ENCODE assay signal across 17 mouse cellular contexts in genomic region chr11:118479776-118480175, GRCm38 (mm10). TPM values are rescaled to one million over a fixed set of nuclear protein-coding genes. Genes with fewer than 3 reads are reported as not detected.
DNase-seq lines count a peak whose midpoint lies in the region; ATAC-seq and TF ChIP-seq lines count a peak whose summit lies in the region.
"Had no signal": no experiment of that assay in that cellular context is flagged by ENCODE, and none has a peak within 500 bp of the region (broad histone marks: within the 10 kb centered on the region; RNA-seq: fewer than 3 reads in every experiment).

No protein-coding gene starts in this region.

- H3K9ac ChIP-seq in liver, adult 2 months (ENCODE audit: low read depth, low read length): no peak overlapping the region
- no peak overlapping the region for H3K9ac ChIP-seq in liver, embryonic 11.5 days (ENCODE audit: low read depth, low read length)
- H3K9ac ChIP-seq: forebrain, embryonic 15.5 days; limb, embryonic 13.5 days had no signal

- H3K4me3 ChIP-seq in liver, adult 2 months (ENCODE audit: insufficient read depth, low read depth, low read length): no peak overlapping the region
- H3K4me3 ChIP-seq in liver, embryonic 11.5 days (ENCODE audit: low read depth, low read length): no peak overlapping the region
- H3K4me3 ChIP-seq: forebrain, embryonic 15.5 days; left cerebral cortex, adult 2 months; limb, embryonic 13.5 days had no signal

- TF ChIP-seq CTCF in liver, adult 2 months (IDR thresholded peaks at IDR 0.05; ENCODE audit: low read depth, low read length): no peak

- H3K27me3 ChIP-seq in liver, adult 2 months (ENCODE audit: control insufficient read depth, insufficient read depth, low read length): no peaks in the 10 kb centered on the region
- no peaks in the 10 kb centered on the region for H3K27me3 ChIP-seq in liver, embryonic 11.5 days (replicated peaks; ENCODE audit: control insufficient read depth, insufficient read depth, low read length)
- H3K27me3 ChIP-seq: forebrain, embryonic 15.5 days had no signal

- no peak for TF ChIP-seq POLR2A in liver, adult 2 months (IDR thresholded peaks at IDR 0.05; ENCODE audit: extremely low read depth, insufficient read depth, low read length)

- DNase-seq in embryo, embryonic 10 days (ENCODE audit: low spot score): peak; percentile 36
- DNase-seq in embryo, embryonic 9.5 days (ENCODE audit: extremely low spot score): no peak
- DNase-seq in liver, adult 2 months (ENCODE audit: extremely low read depth, low read depth, low spot score): no peak
- DNase-seq in liver, embryonic 11.5 days (ENCODE audit: low spot score): no peak
- DNase-seq in adrenal gland, adult 8-10 months: peak; percentile 88
- DNase-seq in kidney, postnatal 10 days: peak; percentile 72
- DNase-seq in frontal cortex, postnatal 36 days (ENCODE audit: low spot score in 2 of 2): no peak
- DNase-seq in cerebellum, adult 9-10 months: no peak
- DNase-seq: cerebellum, postnatal 36 days; gastrocnemius, postnatal 25 days; lung, postnatal 10 days; midbrain, embryonic 14.5 days; thymus, postnatal 25 days had no signal

- H3K9me3 ChIP-seq in liver, embryonic 11.5 days (ENCODE audit: control insufficient read depth, low read length): no peaks in the 10 kb centered on the region
- H3K9me3 ChIP-seq: forebrain, embryonic 15.5 days; limb, embryonic 13.5 days had no signal

- peaks cover 7% of the 10 kb centered on the region for H3K36me3 ChIP-seq in liver, adult 2 months (ENCODE audit: control insufficient read depth, insufficient read depth, low read length)
- peaks cover 7% of the 10 kb centered on the region; the same call in 1 of the 2 replicates for H3K36me3 ChIP-seq in liver, embryonic 11.5 days (ENCODE audit: control insufficient read depth, insufficient read depth, low read length)
- H3K36me3 ChIP-seq: forebrain, embryonic 15.5 days had no signal

- no peak for ATAC-seq in liver, embryonic 11.5 days (replicated peaks; ENCODE audit: low FRiP score)
- ATAC-seq: forebrain, embryonic 15.5 days; hindbrain, postnatal 0 days had no signal

- H3K27ac ChIP-seq in liver, adult 2 months (replicated peaks; ENCODE audit: insufficient read depth, low read depth, low read length): 0 out of 2 replicates have a peak overlapping the region, but pooled peaks have one; percentile 26
- no peak overlapping the region for H3K27ac ChIP-seq in liver, embryonic 11.5 days (ENCODE audit: low read depth, low read length)
- H3K27ac ChIP-seq: forebrain, embryonic 15.5 days; hindbrain, postnatal 0 days; left cerebral cortex, adult 2 months; limb, embryonic 13.5 days had no signal

- H3K4me1 ChIP-seq in liver, adult 2 months (ENCODE audit: control insufficient read depth, insufficient read depth, low read length): peaks cover 3% of the 10 kb centered on the region; the same call in 1 of the 2 replicates
- peaks cover 9% of the 10 kb centered on the region; the same call in 1 of the 2 replicates for H3K4me1 ChIP-seq in liver, embryonic 11.5 days (replicated peaks; ENCODE audit: control insufficient read depth, insufficient read depth, low read length)

- 79% methylated on average over 12 of the region's 12 CpGs for WGBS in liver, adult 2 months
- WGBS in liver, embryonic 11.5 days: 82% methylated on average over 12 of the region's 12 CpGs

- no peak overlapping the region for H3K4me2 ChIP-seq in liver, embryonic 11.5 days
- H3K4me2 ChIP-seq: forebrain, embryonic 15.5 days; limb, embryonic 13.5 days had no signal

- H3K79me2 ChIP-seq in liver, adult 2 months (ENCODE audit: control insufficient read depth, insufficient read depth, low read length): no peaks in the 10 kb centered on the region

RNA-seq across cellular contexts. Expression of gene Engase, which starts 3.1 kb away (rescaled TPM):
- total RNA-seq in liver, adult 2 months (2014; rRNA removed): 3.0 and 3.6 TPM in 2 replicates
- 8.1 and 8.3 TPM in 2 replicates for polyA plus RNA-seq in liver, adult 2 months (2012; rRNA removed)
- polyA plus RNA-seq in liver, embryonic 11.5 days (2014; fragmentation: Nextera tagmentation; extraction: Ambion mirVana): 13.4 and 14.3 TPM in 2 replicates
- 10 to 100 TPM; 21.9 to 25.7 (median 24.0) TPM for total RNA-seq in adrenal gland, adult 8-10 months (2022)

RNA-seq across cellular contexts. Expression of gene C1qtnf1, which starts 51.8 kb away (rescaled TPM):
- 6.6 and 9.9 TPM in 2 replicates for total RNA-seq in liver, adult 2 months (2014; rRNA removed)
- 8.1 and 9.2 TPM in 2 replicates for polyA plus RNA-seq in liver, adult 2 months (2012; rRNA removed)
- 4.6 and 5.0 TPM in 2 replicates for polyA plus RNA-seq in liver, embryonic 11.5 days (2014; fragmentation: Nextera tagmentation; extraction: Ambion mirVana)
- 10 to 100 TPM; 20.4 to 26.2 (median 24.3) TPM for total RNA-seq in adrenal gland, adult 8-10 months (2022)

Comparison
In these comparisons a context has a peak if more than half of its experiments do, and no peak if none do; other contexts are left out.
1. DNase-seq: peak in embryo, embryonic 10 days (single experiment), adrenal gland, adult 8-10 months (single experiment) and kidney, postnatal 10 days (single experiment); none in embryo, embryonic 9.5 days (single experiment), liver, adult 2 months (single experiment), liver, embryonic 11.5 days (single experiment), frontal cortex, postnatal 36 days (0 of 2) and cerebellum, adult 9-10 months (single experiment).